Mouse (Mus musculus): ENCODE results near the gene Adam17. TPM values are rescaled to one million over a fixed set of nuclear protein-coding genes. Genes with fewer than 3 reads are reported as not detected.

Adam17 gene
- total RNA-seq, 2 experiments from 2014 or later = 17.4 to 19.4 TPM

GRCm38 (mm10) chr12:21364624-21365435 lies 8.6 kb downstream of the Adam17 start:
- DNase-seq = no peak
- intact Hi-C loops (cut with DNase I) = no loop called here

DNA sequence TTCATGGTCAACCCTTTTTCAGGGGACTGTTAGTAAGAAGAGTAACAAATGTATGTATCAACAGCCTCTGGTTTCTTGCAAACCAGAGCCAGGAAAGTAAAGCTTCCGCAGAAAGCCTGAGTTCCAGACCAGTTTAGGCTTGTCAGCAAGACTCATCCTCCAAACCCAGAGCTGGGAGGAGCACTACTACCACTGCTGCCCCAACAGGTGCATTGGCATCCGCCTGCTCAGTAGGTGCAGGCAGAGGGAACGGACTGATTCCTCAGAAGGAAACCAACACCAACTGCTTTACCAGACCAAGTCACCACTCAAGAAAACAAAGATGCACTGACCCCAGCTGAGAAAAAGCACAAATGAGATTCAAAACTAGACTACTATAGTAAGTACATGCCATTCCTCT lies 10.2 kb downstream of the Adam17 start:
- DNase-seq = no peak
- intact Hi-C loops (cut with DNase I) = no loop called here

DNA sequence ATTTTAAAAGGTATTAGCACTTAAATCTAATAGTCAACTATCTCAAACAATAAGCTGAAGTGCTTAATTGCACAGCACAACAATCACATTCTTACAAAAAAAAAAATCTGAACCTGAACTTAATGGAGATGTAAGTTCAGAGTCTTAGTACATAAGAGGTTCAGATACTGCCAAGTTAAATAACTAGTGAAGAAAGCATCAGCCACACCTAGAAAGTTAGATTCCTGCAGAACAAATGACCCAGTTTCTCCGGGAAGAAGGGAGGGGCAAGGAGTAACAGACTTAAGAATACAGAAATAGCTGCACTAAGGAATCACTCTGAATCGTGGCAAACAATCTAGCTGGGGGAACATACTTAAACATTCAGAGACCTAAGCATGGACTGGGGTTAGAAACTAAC lies 10.7 kb downstream of the Adam17 start:
- intact Hi-C loops (cut with DNase I) = no loop called here
- DNase-seq = no peak

GRCm38 (mm10) chr12:21353681-21354080 lies 19.8 kb downstream of the Adam17 start:
- intact Hi-C loops (cut with DNase I) = no loop called here
- no peak for DNase-seq

DNA sequence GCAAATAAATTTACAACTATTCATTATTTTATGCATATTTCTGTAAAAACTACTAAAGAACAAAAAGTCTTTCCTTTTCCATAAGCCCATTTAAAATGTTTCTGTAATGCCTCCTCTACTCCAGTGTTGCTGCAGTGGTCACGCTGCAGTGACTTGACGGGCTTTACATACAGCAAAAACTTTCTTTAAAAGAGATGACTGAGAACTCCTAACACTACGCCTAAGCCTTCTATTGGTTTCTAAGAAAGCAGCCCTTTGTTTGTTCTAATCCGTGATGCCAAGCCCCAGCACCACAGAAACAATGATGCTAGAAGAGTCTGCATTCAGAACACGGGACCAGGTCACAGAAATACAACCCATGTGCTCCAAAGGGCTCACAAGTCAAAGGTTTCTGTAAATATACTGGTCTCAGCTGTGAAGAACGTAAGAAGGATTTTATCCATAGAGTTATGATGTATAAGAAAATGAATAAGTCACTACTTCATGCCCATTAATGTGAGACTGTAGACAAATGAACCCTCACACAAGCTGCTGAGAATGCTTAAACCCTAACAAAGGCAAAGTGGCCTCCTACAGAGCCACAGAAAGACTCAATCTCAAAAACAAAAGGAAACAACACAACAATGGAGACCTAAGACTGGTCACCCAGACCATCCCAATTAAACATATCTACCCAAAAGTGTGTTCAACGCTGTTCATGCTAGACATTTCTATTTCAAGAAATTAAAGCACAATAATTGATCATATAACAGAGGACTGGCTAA lies 23.1 kb downstream of the Adam17 start:
- intact Hi-C loops (cut with DNase I) = no loop called here
- no peak for DNase-seq

DNA sequence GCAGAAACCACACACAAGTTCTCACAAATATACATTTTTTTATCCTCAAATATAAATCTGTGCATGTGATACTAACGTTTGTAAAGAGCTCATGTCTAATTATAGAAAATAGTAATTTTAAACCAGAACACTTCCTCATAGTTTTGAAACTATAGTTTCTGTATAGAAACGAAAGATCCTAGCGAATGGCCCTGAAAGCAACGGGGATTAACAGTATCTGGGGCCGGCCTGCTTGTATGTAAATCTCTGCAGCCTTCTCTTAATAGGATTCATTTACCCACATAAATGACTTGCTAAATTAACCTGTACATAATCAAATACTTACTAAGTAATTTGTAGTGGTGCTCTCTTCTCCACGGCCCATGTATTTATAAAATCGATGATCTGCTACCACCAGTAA lies 26.5 kb downstream of the Adam17 start:
- intact Hi-C loops (cut with DNase I) = no loop called here
- no peak for DNase-seq

DNA sequence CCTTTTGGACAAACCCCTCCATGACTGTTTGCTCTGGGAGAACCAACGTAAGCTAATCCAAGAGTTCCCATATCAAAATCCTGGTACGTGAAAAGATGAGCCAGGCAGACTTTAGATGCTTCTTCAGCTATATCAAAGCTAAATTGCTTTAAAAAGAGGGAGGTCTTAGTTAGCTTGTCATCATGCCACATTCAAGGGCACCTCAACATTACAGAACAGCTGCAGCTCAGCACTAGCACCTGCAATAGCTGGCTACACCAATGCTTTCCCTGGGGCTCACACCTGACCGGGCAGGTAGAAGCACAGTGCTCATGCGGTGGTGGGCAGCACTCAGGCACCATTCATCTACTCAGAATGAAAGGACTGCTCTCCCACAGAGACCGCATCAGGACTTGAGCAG lies 32.8 kb downstream of the Adam17 start:
- no peak for DNase-seq
- intact Hi-C loops (cut with DNase I) = no loop called here

GRCm38 (mm10) chr12:21337171-21337570 lies 36.3 kb downstream of the Adam17 start:
- intact Hi-C loops (cut with DNase I) = no loop called here
- DNase-seq = no peak

- intact Hi-C loops (cut with DNase I) = no loop called here
- no peak for DNase-seq
These were observed 37.6 kb downstream of the Adam17 start for GRCm38 (mm10) chr12:21335869-21336268.

GRCm38 (mm10) chr12:21333766-21334165 lies 39.7 kb downstream of the Adam17 start:
- no peak for DNase-seq
- intact Hi-C loops (cut with DNase I) = no loop called here

DNA sequence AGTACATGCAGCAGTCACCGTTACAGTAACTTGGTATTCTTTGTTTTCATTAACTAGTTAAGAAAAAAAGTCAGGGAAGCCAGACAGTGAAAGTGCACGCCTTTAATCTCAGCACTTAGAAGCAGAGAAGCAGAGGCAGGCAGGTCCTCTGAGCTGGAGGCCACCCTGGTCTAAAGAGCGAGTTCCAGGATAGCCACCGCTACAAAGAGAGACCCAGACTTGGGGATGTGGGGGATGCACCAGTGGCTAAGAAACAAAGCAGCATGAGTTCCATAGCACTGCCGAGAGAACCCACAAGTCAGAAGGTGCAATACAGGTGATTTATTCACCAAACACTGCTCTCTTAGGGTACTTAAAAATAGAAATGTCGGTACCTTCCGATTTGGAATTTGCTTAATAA lies 40.4 kb downstream of the Adam17 start:
- no peak for DNase-seq
- intact Hi-C loops (cut with DNase I) = no loop called here

DNA sequence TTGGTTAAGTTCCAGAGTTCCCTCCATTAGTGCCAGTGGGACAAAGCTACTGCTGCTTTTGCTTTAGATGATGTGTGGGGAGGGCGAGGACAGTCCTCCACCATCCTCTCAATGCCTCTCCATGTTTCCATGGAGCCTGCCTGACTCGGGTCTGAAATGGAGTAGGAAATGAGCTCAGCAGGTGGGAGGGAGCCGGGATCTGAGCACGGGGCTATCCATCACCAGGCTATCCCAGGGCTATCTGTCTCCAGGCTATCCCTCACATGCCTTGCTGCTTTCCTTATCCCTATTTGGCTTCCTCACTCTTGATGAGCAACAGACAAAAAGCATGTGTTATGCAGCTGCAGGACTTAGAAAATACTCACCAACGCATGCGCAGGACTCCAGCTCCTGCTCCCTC lies 41.7 kb downstream of the Adam17 start:
- intact Hi-C loops (cut with DNase I) = no loop called here
- no peak for DNase-seq

GRCm38 (mm10) chr12:21330961-21331576 lies 42.4 kb downstream of the Adam17 start:
- intact Hi-C loops (cut with DNase I) = no loop called here

GRCm38 (mm10) chr12:21329661-21330400 lies 43.6 kb downstream of the Adam17 start:
- no peak for DNase-seq

More at GRCm38 (mm10) chr12:21330961-21331576, 42.4 kb downstream of the Adam17 start:
- DNase-seq = no peak

DNA sequence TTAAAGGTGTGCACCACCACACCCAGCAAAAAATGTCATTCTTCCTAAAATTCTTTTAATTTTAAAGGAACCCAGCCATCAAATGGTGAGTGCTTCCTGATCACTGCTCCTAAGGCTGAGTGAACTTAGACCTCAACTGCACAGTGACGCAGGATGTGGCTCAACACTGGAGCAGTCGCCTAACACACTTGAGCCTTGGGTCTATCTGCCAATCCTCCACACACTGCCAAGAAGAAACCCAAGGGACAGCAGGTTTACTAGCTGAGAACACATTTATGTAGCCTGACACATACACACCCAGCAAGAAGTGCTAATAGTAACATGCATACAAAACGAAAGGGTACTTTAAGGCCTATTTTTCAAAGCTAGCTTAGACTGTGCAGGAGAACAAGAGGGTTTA lies 47.1 kb downstream of the Adam17 start:
- DNase-seq = peak in 1 of 2 experiments; percentile 15
- intact Hi-C loops (cut with DNase I) = no loop called here

More at GRCm38 (mm10) chr12:21329661-21330400, 43.6 kb downstream of the Adam17 start:
- intact Hi-C loops (cut with DNase I) = no loop called here

- DNase-seq = no peak
- intact Hi-C loops (cut with DNase I) = no loop called here
These were observed 48.2 kb downstream of the Adam17 start for GRCm38 (mm10) chr12:21325266-21325665.

DNA sequence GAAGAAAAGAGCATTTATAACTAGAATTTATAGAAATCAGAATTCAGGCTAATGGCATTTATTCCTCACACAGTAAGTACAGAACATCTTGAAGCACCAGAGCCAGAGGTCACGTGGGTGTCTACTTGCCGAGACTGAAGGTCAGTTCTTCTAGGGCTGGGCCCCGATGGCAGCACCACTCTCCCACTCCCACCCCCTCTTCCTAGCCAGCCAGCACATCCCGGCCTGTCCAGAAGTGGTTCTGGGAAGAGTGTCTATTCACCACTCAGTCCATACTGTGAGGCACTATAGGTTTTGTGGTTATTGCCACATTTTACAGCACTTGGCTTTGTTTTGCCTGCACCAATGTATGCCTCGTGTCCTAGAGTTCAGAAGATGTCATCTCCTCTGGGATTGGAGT lies 49.3 kb downstream of the Adam17 start:
- no peak for DNase-seq
- intact Hi-C loops (cut with DNase I) = no loop called here

GRCm38 (mm10) chr12:21322856-21323255 lies 50.6 kb downstream of the Adam17 start:
- intact Hi-C loops (cut with DNase I) = no loop called here
- DNase-seq = no peak

GRCm38 (mm10) chr12:21322296-21322695 lies 51.1 kb downstream of the Adam17 start:
- intact Hi-C loops (cut with DNase I) = no loop called here
- no peak for DNase-seq

DNA sequence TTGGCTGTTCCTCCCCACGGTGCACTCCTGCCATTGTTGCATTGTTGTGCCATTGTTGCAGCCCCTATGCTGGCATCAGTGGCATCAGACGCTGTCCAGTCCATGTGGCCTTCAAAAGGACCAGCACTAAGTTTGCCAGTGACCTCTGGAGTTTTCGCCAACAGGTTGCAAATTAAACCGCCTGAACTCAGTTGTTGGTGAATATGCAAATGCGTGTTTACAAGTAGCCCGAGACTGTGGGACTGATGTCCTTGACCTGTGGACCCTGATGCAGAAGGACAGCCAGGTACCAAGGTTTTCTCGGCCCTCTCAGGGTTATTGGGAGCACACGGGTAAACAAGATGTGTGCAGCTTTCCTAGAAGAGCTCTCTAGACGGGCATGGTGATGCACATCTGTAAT lies 52.3 kb downstream of the Adam17 start:
- intact Hi-C loops (cut with DNase I) = no loop called here
- no peak for DNase-seq

DNA sequence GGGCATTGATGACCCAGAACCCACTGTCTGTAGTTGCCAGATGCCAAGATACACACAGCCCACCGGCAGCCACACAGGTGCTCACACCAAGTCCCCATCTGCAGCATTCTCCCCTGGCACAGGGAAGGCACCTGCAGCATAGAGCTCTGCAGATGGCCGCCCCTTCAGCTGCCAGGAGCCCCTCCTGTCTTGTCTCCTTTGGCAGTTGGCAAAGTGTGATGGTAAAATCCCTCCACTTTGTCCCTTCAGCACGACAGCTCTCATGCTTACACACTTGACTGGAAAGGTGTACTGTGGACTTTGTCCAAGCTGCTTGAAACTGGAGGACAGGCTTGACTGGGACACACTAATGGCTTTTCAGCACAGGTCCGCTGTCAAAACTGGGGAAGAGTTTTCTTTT lies 53.1 kb downstream of the Adam17 start:
- intact Hi-C loops (cut with DNase I) = no loop called here
- no peak for DNase-seq
